Mouse (Mus musculus) urinary bladder, postnatal 25 days (tissue): ENCODE data around the gene Ambra1.

Experiments used
- DNase-seq: peaks from one replicate; pipeline ENCODE4 v3.0.0; 2022; ENCODE audit warnings: low spot score

Ambra1 gene

DNA sequence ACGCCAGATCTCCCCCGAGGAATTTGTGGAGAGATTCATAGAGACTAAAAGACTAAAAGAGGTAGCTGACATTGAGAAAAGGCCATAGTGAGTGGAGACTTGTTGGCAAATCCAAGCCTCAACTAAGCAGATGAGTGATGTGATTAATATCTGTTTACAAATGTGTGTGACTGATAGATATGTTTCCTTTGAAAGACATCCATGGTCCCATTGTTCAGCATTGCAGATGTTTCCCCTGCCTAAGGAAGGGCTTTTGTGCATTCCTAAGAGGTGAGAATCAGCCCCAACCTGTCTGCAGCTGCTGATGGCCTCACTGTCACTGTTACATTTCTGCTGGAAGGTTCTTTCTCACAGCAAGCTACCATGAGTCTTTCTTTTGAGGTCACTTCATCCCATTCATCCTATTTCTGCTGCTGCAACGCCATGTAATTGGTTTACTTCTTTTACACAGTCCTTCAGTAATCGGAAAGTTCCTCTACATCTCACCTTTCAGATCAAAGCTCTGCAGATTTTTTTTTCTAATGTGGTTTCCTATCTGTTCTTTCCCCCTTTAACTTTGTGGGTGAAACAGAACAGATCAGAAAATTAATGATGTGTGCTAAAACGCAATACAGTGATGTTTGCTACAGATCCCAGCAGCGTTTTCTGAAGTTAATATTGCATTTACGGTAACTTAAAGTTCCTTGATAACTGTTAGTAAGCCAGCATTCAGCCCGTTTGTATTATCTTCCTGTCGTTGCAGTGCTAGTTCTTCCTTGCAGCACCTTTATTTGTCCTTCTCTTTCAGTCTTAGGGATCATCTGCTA lies 146.3 kb downstream of the Ambra1 start:
- no peak for DNase-seq

DNA sequence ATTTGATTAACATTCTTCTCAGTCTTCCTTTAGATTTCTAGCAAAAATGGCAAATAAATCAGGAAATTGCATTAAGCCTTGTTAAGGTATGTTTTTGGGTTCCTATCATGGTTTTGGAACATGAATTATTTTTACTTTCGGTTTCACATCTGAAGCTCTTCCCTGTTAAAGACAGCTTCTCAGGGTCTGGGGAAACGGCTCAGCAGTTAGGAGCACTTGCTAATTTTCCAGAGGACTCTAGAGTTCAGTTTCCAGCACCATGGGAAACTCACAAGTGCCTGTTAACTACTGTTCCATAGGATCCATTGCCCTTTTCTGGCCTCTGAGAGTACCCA lies 146.8 kb downstream of the Ambra1 start:
- DNase-seq = no peak

GRCm38 (mm10) chr2:91878387-91879180 lies 148.7 kb downstream of the Ambra1 start:
- no peak for DNase-seq

GRCm38 (mm10) chr2:91883961-91884360 lies 154.0 kb downstream of the Ambra1 start:
- no peak for DNase-seq

GRCm38 (mm10) chr2:91884616-91885015 lies 154.7 kb downstream of the Ambra1 start:
- no peak for DNase-seq

GRCm38 (mm10) chr2:91894716-91895115 lies 164.8 kb downstream of the Ambra1 start:
- no peak for DNase-seq

GRCm38 (mm10) chr2:91895401-91895800 lies 165.5 kb downstream of the Ambra1 start:
- DNase-seq = no peak

GRCm38 (mm10) chr2:91897968-91898367 lies 168.0 kb downstream of the Ambra1 start:
- DNase-seq = no peak

- no peak for DNase-seq
Observed at GRCm38 (mm10) chr2:91899141-91899540, 169.2 kb downstream of the Ambra1 start.

- no peak for DNase-seq
Observed at GRCm38 (mm10) chr2:91900431-91900830, 170.5 kb downstream of the Ambra1 start.

- DNase-seq = no peak
Observed at GRCm38 (mm10) chr2:91902336-91902735, 172.4 kb downstream of the Ambra1 start.

DNA sequence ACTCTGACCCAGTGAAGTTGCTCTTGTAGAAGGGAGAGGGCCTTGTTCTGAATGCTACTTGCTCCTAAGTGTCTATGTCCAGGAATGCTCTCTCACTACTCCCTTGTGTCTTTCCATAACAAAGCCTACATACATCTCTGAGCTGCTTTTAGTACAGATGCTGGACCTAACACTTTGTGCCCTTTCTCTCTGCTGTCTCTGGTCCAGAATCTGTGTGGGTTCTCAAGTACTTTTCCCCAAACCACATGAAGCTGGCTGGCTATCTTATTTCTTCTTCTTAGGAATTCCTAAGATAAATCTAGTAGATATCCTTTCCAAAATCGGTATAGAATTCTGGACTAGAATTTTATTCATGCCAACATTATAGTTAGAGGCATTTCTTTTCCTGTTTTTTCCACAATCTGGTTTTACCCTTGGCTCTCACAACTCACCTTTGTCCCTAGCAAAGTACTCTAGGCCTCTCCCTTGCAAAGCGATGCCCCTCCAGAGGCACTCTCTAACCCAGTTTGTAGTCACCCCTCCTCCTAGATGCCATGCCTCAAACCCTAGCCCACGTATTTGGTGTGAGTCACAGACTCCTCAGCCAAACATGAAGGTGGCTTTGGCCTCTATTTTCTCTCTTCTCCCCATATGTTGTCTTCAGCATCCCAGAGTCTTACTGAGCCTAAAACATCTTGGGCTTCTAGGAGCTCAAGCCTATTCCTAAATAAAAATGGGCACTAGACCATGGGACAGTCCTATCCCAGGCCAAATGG lies 173.4 kb downstream of the Ambra1 start:
- no peak for DNase-seq

- DNase-seq = no peak
Observed at GRCm38 (mm10) chr2:91904618-91905307, 174.8 kb downstream of the Ambra1 start.

- no peak for DNase-seq
Observed at GRCm38 (mm10) chr2:91906141-91906540, 176.2 kb downstream of the Ambra1 start.

- DNase-seq = no peak
Observed at GRCm38 (mm10) chr2:91912616-91913015, 182.7 kb downstream of the Ambra1 start.

- DNase-seq = no peak
Observed at GRCm38 (mm10) chr2:91913328-91914110, 183.6 kb downstream of the Ambra1 start.

DNA sequence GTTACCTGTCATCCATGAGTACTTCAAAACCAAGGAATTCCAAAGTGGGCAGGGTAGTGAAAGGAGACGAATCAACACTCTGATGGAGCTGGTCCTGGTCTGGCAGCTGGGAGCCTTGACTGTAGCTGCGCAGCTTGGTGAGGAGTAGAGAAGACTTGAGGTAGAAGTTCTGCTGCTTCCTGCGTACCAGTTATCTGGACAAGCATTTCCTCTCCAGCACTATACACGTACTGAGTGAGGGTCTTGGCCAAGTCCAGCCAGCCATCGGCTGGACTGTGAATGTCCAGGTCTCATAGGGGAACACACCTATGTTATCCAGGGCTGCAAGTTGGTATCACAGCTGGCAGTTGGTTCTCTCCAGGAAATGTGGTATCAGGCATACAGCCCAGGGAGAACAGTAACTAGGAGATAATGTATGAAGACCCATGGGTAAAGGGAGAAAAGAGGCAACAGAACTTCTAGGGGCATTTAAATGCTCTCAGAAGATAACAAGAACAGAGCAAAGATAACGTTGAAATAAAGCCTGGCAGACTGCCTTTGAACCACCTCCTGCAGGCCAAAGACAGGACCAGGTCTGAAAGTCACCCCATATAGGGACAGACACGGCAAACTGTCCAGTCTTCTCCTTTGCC lies 186.5 kb downstream of the Ambra1 start:
- no peak for DNase-seq

DNA sequence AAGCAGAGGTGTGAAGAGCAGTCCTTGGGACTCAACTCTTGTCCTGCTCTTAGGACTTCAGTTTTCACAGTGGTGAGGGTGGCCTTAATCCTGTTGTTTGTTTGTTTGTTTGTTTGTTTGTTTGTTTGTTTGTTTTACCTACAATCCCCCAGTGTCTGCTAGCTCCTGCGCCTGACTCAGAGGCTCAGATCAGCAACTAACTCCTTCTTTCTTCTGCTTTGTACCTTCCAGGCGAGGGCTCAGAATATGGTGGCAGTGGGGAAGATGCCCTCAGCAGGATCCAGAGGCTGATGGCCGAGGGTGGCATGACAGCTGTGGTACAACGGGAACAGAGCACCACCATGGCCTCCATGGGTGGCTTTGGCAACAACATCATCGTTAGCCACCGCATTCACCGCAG lies 187.2 kb downstream of the Ambra1 start:
- DNase-seq = no peak

DNA sequence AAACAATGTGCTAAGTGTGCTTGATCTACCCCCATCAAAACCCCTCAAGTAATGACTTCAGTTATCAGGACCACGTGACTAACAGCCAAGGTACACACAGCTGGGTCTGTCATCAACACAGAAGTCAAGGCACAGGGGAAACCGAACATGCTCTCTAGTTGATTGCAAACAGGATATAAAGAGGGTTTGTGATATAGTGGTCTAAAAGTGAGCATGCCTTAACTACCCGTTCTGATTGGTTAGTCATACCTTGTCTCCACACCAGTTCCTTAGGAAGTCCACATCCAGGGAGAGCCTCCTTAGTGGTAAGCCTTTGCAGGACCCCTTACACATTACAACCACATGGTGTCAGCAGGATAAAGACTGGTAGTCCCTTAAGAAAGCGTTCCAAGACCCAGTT lies 190.2 kb downstream of the Ambra1 start:
- DNase-seq = no peak

GRCm38 (mm10) chr2:91921181-91921789 lies 191.4 kb downstream of the Ambra1 start:
- peak; percentile 74 for DNase-seq
